In genomic region chr5:122548671-122549070, GRCm38 (mm10) we compare ENCODE assay signal across 10 mouse cellular contexts. TPM values are rescaled to one million over a fixed set of nuclear protein-coding genes. Genes with fewer than 3 reads are reported as not detected.
DNase-seq lines count a peak whose midpoint lies in the region; ATAC-seq lines count a peak whose summit lies in the region.
"Had no signal": no experiment of that assay in that cellular context is flagged by ENCODE, and none has a peak within 500 bp of the region (broad histone marks: within the 10 kb centered on the region; RNA-seq: fewer than 3 reads in every experiment).

No protein-coding gene starts in this region.

- no peak for ATAC-seq in kidney, embryonic 15.5 days (replicated peaks; ENCODE audit: low FRiP score)

- no peak overlapping the region for H3K9ac ChIP-seq in kidney, embryonic 15.5 days
- H3K9ac ChIP-seq: embryonic facial prominence, embryonic 12.5 days had no signal

- H3K27me3 ChIP-seq in kidney, embryonic 15.5 days, result no peaks in the 10 kb centered on the region
- H3K27me3 ChIP-seq: CH12.LX; embryonic facial prominence, embryonic 12.5 days had no signal

- no peak overlapping the region for H3K4me2 ChIP-seq in kidney, embryonic 15.5 days
- H3K4me2 ChIP-seq: embryonic facial prominence, embryonic 12.5 days had no signal

- peak; percentile 53 for DNase-seq in adrenal gland, postnatal 14 days
- no peak for DNase-seq in adrenal gland, adult 8-10 months
- DNase-seq in naive thymus-derived CD4-positive, alpha-beta T cell, adult 2 months (ENCODE audit: low read depth), result peak; percentile 79
- DNase-seq in layer of hippocampus, postnatal 36 days, result no peak
- no peak for DNase-seq in cerebellum, postnatal 25 days
- no peak for DNase-seq in urinary bladder, postnatal 14 days (ENCODE audit: low spot score)

- no peaks in the 10 kb centered on the region for H3K9me3 ChIP-seq in kidney, embryonic 15.5 days (replicated peaks)
- H3K9me3 ChIP-seq: embryonic facial prominence, embryonic 12.5 days had no signal

- WGBS in kidney, embryonic 15.5 days, result 59% methylated on average over 6 of the region's 6 CpGs

- no peaks in the 10 kb centered on the region for H3K36me3 ChIP-seq in kidney, embryonic 15.5 days
- H3K36me3 ChIP-seq: embryonic facial prominence, embryonic 12.5 days had no signal

- peaks cover 11% of the 10 kb centered on the region for H3K4me1 ChIP-seq in brown adipose tissue, adult 24 weeks (ENCODE audit: control insufficient read depth, insufficient read depth, insufficient read length, low read length)
- H3K4me1 ChIP-seq in kidney, embryonic 15.5 days, result peaks cover 14% of the 10 kb centered on the region

- 0 out of 2 replicates have a peak overlapping the region, but pooled peaks have one; percentile 19 for H3K27ac ChIP-seq in brown adipose tissue, adult 24 weeks (replicated peaks; ENCODE audit: low read depth, low read length)
- H3K27ac ChIP-seq in kidney, embryonic 15.5 days, result peak overlapping the region; percentile 62

- no peak overlapping the region for H3K4me3 ChIP-seq in brown adipose tissue, adult 24 weeks (ENCODE audit: insufficient read depth, low read depth, low read length)
- H3K4me3 ChIP-seq in kidney, embryonic 15.5 days (replicated peaks), result no peak overlapping the region
- H3K4me3 ChIP-seq: embryonic facial prominence, embryonic 12.5 days had no signal

RNA-seq across cellular contexts. Expression of gene Atp2a2, which starts 46.6 kb away (rescaled TPM):
- total RNA-seq in adrenal gland, postnatal 14 days (2021), result 212 and 220 TPM in 2 replicates
- 100 to 1,000 TPM; 187 to 206 (median 196) TPM for total RNA-seq in adrenal gland, adult 8-10 months (2022)
- 77.3 and 79.4 TPM in 2 replicates for polyA plus RNA-seq in brown adipose tissue, adult 24 weeks (2012; ENCODE audit: insufficient read depth, insufficient read length, missing spikeins)
- 37.3 and 37.8 TPM in 2 replicates for polyA plus RNA-seq in kidney, embryonic 15.5 days (2015; fragmentation: Nextera tagmentation; extraction: Ambion mirVana)
- total RNA-seq in layer of hippocampus, postnatal 36 days (2021), result 100 to 1,000 TPM; 639 to 686 TPM

Comparison
In these comparisons a context has a peak if more than half of its experiments do, and no peak if none do; other contexts are left out.
1. DNase-seq: peak in adrenal gland, postnatal 14 days (single experiment) and naive thymus-derived CD4-positive, alpha-beta T cell, adult 2 months (single experiment); none in adrenal gland, adult 8-10 months (single experiment), layer of hippocampus, postnatal 36 days (0 of 2), cerebellum, postnatal 25 days (0 of 2) and urinary bladder, postnatal 14 days (single experiment).